Mouse (Mus musculus) gastrocnemius, postnatal 14 days (tissue): Measurements from ENCODE around the gene Ccdc180. TPM values are rescaled to one million over a fixed set of nuclear protein-coding genes. Genes with fewer than 3 reads are reported as not detected.
A peak's percentile ranks its signal among the peaks of the same experiment; 100 is the strongest.

Source experiments
- DNase-seq: peaks from one replicate; pipeline ENCODE4 v3.0.0; 2021; ENCODE audit warnings: mixed read lengths
- intact Hi-C: fragments of 180-260 bp; cut with DNase I; formaldehyde crosslinking; loops from one replicate; pipeline ENCODE4 v1.15.1; 2025; ENCODE audit warnings: low total_unique reads
- total RNA-seq, 2 experiments: library from RNA; stranded (reverse); gene quantifications; 2 replicates each; pipeline ENCODE4 v1.2.3; 2021

Ccdc180 gene
- total RNA-seq, 2 experiments from 2014 or later = 0.04 TPM; not detected in 1

- intact Hi-C loops = no loop called here
- DNase-seq = peak; percentile 55
Measured at GRCm38 (mm10) chr4:45965737-45966447, 75.8 kb downstream of the Ccdc180 start.

- intact Hi-C loops = no loop called here
- no peak for DNase-seq
Measured at GRCm38 (mm10) chr4:45966716-45967115, 76.6 kb downstream of the Ccdc180 start.

- intact Hi-C loops = no loop called here
- no peak for DNase-seq
Measured at GRCm38 (mm10) chr4:45967479-45968341, 77.6 kb downstream of the Ccdc180 start.

- intact Hi-C loops = no loop called here
- DNase-seq = no peak
Measured at GRCm38 (mm10) chr4:45969051-45969450, 78.9 kb downstream of the Ccdc180 start.

DNA sequence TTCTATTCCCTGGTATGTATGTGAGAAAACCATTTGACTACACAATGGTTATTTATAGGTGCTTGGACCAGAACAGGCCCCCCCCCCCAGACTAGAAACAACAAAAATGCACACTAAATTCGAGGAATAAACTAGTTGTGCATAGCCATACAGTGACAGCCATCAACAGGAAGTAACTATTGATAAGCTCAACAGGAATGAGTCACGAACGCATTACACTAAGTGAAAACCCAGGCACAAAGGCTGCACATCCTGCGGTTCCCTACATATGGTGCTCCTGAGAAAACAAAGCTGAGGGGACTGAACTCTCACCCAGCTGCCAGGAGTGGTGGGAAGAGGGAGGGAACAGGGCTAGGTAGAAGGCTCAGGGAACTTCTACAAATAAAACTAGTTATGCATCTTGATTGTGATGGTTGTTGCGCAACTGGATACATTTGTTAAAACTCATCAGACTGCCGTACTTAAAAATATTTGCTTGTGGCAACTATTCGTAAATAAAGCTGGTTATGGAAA lies 80.0 kb downstream of the Ccdc180 start:
- DNase-seq = no peak
- intact Hi-C loops = loop anchor here (10.0 kb wide), 2 partner anchors 55 to 155 kb away; no protein-coding TSS in a partner anchor

- intact Hi-C loops = loop anchor here (10.0 kb wide), 2 partner anchors 53 to 153 kb away; no protein-coding TSS in a partner anchor
Measured at GRCm38 (mm10) chr4:45971806-45972447, 81.8 kb downstream of the Ccdc180 start.

GRCm38 (mm10) chr4:45972448-45972854 lies 82.3 kb downstream of the Ccdc180 start:
- intact Hi-C loops = loop anchor here (10.0 kb wide), 2 partner anchors 52 to 152 kb away; no protein-coding TSS in a partner anchor
- peak; percentile 65 for DNase-seq

More at GRCm38 (mm10) chr4:45971806-45972447, 81.8 kb downstream of the Ccdc180 start:
- peak; percentile 99 for DNase-seq

DNA sequence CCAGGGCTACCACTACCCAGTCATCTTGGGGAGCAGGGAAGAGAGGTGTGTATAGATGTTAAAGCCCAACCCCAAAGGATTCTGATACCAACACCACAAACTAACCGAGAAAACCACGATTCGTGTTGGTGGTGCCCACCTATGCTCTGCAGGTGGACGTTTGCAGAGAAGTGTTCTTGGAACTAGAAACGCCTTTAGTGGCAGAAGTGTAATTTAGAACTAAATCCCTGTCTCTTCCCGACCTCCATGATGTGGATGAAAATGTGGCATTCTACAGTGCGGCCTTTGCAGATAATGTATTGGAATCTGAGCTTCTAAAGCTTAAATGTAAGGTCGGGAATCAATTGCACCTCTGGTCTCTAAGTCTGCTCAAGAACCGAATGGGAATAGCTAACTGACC lies 82.8 kb downstream of the Ccdc180 start:
- DNase-seq = no peak
- intact Hi-C loops = loop anchor here (10.0 kb wide), 2 partner anchors 52 to 152 kb away; no protein-coding TSS in a partner anchor

GRCm38 (mm10) chr4:45976931-45977667 lies 87.0 kb downstream of the Ccdc180 start:
- DNase-seq = no peak
- intact Hi-C loops = loop anchor here (10.0 kb wide), 2 partner anchors 48 to 148 kb away; no protein-coding TSS in a partner anchor

GRCm38 (mm10) chr4:45979916-45980315 lies 89.8 kb downstream of the Ccdc180 start:
- no peak for DNase-seq

DNA sequence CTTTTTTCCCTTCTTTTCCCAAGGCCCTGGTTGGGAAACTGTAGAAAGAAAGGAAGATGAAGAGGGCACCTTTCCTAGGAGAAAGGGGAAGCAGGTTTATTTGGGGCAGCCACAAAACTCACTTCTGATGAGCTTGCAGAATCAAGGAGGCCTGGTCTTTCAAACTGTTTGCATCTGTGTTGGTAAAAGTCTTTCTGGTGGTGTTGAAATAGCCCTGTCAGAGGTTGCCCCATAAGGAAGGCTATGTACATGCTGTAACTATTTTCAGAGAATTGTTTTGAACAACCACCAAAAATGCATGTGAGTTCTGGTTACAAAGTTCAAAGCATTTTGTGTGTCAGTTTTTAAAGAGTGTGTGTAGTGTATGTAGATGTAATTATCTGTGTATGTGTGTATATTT lies 91.0 kb downstream of the Ccdc180 start:
- intact Hi-C loops = no loop called here

More at GRCm38 (mm10) chr4:45979916-45980315, 89.8 kb downstream of the Ccdc180 start:
- intact Hi-C loops = loop anchor here (10.0 kb wide), 2 partner anchors 45 to 145 kb away; no protein-coding TSS in a partner anchor

DNA sequence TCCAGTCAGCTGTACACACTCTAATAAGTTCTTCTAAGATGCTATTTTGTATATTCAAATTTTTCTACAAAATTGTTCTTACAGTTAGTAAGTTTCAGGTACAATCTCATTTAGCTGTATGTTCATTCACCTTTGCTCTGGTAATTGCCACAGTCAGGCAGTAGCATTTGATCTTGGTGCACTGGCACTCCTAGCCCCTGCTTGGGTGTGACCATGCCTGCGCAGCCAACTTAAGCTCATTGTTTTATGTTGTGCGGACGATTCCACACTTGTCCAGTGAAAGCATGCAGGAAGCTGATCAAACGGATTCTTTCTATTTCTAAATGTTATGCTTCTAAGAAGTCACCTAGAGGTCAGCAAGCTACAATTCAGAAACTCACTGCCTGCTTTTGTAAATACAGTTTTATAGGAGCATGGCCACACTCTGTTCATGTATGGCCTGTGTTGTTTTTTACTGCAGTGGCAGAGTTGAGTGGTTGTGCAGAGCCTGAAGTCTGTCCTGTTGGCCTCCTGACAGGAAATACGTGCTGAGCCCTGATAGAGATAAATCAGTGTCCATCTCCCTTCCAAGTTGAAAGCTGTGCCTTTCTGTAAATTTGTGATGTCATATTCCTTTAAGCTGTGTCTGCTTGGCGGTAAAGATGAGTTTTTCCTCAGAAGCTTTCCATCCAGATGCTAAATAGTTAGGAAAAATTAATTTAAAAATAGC lies 100.5 kb downstream of the Ccdc180 start:
- no peak for DNase-seq
- intact Hi-C loops = no loop called here

More for the DNA sequence above, 91.0 kb downstream of the Ccdc180 start:
- DNase-seq = no peak

GRCm38 (mm10) chr4:45998536-45998935 lies 108.4 kb downstream of the Ccdc180 start:
- no peak for DNase-seq
- intact Hi-C loops = no loop called here

Other genes starting within 250 kb of the Ccdc180 start
- gene Aldh1b1, start 91.3 kb upstream of the Ccdc180 start, total RNA-seq = 1 to 10 TPM in 1 of 2 experiments, under 1 TPM in 1; 1.00 to 1.5 TPM
- not detected for gene Igfbpl1, start 63.4 kb upstream of the Ccdc180 start, total RNA-seq
- not detected for gene Stra6l, start 41.6 kb upstream of the Ccdc180 start, total RNA-seq
- gene Tdrd7, start 75.0 kb downstream of the Ccdc180 start, total RNA-seq = 1 to 10 TPM; 8.2 to 9.3 TPM
- 100 to 1,000 TPM; 228 TPM for gene Tmod1, start 148.6 kb downstream of the Ccdc180 start, total RNA-seq
- gene Ncbp1, start 248.3 kb downstream of the Ccdc180 start, total RNA-seq = 10 to 100 TPM; 13.2 to 17.5 TPM
- 10 to 100 TPM in 1 of 2 experiments, 1 to 10 TPM in 1; 9.6 to 10.4 TPM for gene Tstd2, start 248.4 kb downstream of the Ccdc180 start, total RNA-seq